Mouse (Mus musculus) E14TG2a.4 (cell line): ENCODE data around the gene Rbm11.

Experiments used
- CTCF ChIP-seq: conservative IDR thresholded peaks from 2 replicates; pipeline ENCODE4 v1.5.1; 2014; ENCODE audit warnings: low read length
- NANOG ChIP-seq: IDR thresholded peaks from 2 replicates; pipeline ENCODE4 v1.6.1; 2014; ENCODE audit warnings: borderline replicate concordance, low read length, mixed read lengths
- POU5F1 ChIP-seq: IDR thresholded peaks from 2 replicates; pipeline ENCODE4 v1.6.1; 2014; ENCODE audit warnings: low read length, borderline replicate concordance

DNA sequence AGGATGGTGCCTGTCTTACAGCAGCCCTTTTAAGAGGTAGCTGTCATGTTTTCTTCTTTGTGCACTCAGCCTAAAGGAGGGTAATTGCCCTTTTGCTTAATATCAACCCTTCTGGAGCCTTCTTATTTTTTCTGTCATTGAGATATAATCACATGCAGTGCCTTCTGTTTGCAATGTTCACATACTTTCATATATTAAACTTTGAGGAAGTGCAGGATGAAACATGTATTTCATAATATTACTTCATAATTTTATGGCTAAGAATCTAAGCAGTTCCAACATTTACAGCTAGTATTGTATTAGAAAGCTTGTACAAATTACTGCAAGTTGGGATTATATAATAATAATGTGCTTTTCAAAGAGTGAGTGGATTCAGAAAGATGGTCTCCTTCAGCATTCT is 19.9 kb downstream of the Rbm11 start:
- no peak for TF ChIP-seq NANOG
- no peak for TF ChIP-seq CTCF
- TF ChIP-seq POU5F1, result no peak
